Mouse (Mus musculus): ENCODE results near the gene Fyttd1.

The Fyttd1 gene

DNA sequence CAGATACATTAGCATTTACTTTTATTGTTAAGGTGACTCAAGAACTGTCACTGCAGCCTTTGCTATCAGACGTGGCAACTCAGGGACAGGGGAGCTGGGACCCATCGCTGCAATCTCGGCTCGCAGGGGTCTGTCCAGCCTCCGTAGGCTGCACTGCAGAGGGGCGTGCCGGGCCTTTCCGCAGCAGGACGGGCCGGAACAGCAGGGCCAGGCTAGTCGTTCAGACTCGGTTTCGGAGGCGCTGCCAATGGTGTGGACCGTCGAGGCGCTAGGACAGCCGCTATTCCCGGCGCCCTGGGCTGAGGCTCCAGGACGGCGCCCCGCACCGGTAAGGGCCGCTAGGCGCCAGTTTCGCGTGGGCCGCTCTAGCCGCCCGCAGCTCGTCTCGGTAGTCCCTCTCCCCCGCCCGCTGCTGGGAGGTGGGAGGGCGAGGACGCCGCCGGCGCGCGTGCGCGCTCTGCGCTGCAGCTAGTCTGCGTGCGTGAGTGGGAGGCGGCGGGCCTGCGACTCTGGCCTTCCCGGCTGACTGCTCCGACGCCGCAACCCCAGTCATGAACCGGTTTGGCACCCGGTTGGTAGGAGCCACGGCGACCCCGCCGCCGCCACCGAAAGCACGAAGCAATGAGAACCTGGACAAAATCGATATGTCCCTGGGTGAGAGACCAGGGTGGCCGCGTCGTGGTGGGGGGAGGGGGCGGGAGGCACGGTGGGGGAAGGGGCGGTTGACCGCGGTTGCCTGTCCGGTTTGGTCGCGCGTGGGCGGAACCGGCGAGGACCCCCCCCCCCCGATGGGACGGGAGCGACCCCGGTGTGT lies at the start of gene Fyttd1, which contains the start of gene Rubcn:
Fyttd1 (plus strand) TSS at position 158 of the 814 bp plus-strand sequence.
Rubcn (minus strand) TSS at position 424 of the 814 bp plus-strand sequence.
- DNase-seq (ENCODE audit: low spot score) = peak; percentile 96

DNA sequence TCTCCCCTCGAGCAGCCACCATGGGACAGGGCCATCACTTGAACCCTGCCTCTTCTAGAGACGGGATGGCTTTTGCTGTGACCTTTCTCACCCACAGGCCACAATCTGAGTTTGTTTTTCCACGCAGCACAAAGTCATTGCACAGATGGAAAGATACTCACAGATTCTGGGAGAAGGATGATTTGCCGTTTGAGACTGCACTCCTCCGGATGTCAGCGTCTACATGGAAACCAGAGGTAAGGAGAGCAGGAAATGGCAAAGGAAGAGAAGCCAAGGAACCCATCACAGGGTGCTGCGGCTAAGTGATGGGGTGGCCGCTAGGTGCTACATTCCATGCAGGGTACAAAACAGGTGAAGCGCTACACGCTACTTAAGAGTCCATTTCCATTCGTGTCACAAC lies 48.2 kb upstream of the Fyttd1 start:
- no peak for DNase-seq (ENCODE audit: low spot score)

DNA sequence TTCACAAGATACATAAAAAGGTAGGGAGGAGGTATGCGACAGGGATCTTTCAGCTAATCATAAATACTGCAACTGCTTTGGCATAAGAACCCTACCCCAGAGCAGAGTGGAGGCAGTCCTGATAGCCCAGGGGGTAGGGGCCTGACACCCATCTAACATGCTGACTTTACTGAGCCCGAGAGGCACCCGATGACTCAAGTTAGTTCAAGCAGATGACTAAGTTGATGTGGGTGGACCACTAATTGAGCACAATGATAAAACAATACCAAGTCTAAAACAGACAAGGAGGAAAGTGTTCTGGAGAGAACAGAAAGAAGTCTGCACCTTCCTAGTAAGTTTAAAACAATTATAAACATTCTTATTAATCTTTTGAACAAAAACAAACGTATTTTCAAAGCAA lies 45.8 kb upstream of the Fyttd1 start:
- no peak for DNase-seq (ENCODE audit: low spot score)

DNA sequence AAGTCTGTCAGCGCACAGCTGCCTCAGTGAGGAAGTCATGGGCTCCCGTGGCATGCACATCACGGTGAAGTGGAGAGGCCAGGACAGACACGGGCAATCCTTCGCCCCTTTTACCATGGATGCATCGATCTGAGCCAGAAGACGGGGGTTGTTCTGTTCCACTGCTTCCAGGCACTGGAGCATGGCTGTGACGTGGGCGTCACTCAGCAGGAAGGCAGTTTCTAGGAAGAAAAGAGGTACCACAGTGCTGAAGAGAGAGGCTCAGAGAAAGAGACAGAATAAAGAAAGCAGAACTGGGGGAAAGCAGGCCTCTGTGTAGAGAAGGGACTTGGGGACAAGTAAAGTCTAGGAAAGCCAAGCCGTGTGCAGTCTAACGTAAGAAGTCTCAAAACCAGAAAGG lies 30.2 kb upstream of the Fyttd1 start:
- no peak for DNase-seq (ENCODE audit: low spot score)

DNA sequence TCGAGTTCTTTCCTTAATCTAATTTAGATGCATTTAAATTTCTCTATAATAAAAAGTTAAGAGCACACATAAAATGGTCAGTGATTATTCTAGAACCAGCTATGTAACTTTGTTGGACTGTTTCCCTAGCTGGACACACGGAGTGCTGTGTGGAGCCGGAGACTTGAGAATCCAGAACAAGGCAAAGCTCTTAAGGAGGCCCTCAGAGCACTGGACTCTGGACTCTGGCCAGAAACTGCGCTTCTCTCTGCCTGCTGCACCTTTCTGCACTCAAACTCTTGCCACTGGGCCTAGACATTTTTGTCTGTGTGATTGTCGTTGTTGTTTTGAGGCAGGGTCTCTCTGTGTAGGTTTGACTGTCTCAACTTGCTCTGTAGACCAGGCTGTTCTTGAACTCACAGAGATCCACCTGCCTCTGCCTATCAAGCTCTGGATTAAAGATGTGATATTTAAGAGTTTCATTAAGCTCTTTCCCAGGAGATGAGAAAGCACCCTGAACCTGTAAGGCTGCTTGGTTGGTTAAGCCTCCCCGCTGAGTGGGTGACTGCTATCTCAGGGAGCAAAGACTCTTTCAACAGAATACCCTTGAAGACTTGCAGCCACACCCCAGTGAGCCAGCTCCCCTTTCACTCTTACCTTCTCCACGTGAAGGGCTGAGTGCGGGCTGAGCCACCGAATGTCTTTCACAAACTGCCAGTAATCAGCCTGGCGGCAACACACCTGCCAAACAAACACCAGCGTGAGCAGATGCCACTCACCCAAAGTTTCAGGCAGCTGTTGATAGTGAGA lies 28.1 kb upstream of the Fyttd1 start:
- no peak for DNase-seq (ENCODE audit: low spot score)

DNA sequence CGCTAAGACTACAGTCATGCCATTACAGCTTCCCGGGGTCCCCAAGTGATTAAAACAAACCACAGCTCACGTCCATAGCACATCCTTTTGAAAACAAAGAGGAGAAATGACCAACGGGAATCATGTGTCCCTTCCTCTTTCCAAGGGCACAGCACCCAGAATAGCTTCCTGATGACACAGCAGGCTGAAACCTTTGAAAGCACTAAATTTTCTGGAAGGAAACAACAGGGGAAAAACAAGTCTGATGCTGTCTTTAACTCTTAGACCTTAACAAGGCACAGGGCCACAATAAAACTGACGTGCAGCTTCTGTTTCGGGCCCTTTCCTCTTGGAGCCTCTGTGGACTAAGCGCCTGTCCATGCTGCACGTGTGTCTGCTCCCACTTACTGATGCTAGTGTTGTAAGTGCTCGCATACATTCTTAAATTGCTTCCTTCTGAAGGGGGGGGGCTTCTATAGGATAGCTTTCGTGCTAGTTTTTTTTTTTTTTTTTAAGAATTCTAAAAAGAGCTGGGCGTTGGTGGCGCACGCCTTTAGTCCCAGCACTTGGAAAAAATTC lies 23.7 kb upstream of the Fyttd1 start:
- DNase-seq (ENCODE audit: low spot score) = peak; percentile 23

DNA sequence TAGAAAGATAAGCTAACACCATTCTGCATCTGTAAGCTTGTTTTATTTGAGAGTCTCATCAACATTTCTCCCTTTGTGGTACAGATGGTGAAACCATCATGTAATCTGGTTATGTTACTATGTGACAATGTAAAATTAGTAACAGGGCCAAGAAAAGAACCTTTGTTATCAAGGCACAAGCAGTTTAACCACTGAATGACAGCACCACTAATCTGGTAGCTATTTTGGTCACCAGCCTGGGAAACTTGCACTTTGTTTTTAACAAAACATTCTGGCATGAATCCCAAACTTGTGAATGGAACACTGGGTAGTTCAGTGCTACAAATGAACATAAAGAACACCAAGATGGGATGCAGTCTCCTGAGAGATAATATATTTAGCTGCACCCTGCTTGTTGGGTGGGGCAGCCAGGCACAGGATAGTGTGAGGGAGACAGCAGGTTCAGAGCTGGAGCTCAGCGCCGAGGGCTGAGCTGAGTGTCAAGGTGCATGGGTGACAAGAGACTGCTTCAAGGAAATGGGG lies 23.2 kb upstream of the Fyttd1 start:
- peak; percentile 71 for DNase-seq (ENCODE audit: low spot score)

DNA sequence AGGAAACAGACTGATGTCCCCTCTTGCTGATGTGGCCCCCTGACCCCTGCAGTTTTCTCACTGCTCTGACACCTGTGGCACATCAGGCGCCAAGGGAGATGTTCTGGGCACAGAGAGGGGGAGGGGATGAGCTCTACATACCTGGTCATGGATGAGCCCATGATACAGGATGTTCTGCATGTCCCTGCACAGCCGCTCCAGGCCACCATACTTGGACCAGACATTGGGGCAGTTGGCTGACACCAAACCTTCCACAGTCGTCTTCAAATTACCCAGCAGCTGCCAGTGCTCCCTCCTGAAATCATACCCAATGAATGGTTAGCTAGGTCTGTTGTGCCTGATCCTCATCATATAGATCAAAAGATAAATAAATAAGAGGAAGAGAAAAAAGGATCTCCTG lies 20.5 kb upstream of the Fyttd1 start:
- no peak for DNase-seq (ENCODE audit: low spot score)

DNA sequence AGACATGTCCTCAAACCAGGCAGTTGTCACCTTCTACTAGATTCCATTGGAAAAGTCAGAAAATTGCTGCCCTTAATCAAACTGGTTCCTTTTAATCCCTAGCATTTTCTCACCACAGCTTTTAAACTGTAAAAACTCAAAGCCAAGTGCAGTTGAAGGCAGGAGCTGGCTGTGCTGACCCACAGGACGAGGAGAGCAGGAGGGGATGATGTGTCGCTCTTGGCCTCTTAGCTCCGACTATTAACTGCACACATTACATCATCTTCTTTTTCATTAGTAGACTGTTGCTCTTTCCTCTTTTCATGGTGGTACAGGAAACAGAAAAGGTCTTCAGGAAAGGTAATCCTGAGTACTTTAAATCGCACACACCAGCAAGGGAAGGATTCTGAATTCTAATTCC lies 18.9 kb upstream of the Fyttd1 start:
- peak; percentile 43 for DNase-seq (ENCODE audit: low spot score)

DNA sequence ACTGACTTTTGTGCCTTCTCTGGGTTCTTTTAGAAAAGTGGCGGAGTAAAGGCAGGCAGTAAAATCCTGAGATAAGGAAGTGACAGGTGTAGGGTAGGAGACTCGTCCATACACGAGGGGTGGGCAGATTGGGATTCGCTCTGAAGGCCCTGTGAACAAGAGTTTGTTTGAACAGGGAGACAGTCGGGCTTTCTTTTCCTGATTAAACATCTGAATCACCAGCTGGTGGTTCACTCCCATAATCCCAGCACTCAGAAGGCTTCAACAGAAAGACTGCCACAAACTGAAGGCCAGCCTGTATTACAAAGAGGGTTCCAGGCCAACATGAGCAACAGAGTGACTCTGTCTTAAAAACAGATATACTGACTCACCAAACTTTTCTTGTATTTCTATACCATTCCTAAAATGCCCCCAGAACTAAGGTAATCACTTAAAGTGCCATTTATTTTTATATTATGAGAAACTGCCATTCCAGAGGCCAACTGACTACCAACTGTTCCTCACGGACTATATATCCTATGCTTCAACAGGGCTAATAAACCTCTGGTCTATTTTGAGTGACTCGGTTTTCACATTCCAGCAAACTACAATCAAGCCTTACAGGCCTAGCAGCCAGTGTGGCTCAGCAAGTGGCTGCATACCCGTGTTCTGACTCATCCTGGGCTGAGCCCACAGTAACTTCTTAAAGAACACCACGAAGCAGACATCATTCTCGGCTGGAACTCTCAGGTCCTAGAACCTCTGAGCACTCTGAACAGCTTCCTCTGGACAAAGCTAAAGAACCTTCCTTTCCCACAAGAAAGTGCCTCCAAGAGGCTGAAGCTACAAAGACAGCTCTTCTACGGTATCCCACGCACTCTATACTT lies 18.3 kb upstream of the Fyttd1 start:
- peak; percentile 78 for DNase-seq (ENCODE audit: low spot score)

DNA sequence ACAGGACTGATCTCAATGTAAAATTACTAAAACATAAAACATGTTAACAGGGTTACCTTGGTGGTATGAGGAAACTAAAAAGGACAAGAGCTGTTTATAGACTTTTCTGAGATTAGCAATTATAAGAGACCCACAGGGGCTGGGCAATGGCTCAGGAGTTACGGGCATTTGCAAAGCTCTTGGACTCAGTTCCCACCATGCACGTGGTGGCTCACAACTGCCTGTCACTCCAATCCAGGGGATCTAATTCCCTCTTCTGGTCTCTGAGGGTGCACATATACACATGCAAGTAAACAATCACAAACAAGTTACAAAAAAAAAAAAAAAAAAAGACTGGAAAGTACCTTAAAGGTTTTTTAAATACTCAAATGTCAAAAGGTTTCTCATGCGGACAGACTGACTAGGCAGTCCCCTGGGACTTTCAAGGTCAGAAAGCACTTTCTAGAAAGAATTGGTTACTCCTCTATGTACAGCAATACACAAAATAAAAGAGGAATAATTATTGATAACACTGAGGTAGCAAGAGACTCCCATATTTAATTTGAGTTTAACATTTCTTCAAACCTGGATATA lies 15.4 kb upstream of the Fyttd1 start:
- DNase-seq (ENCODE audit: low spot score) = no peak

DNA sequence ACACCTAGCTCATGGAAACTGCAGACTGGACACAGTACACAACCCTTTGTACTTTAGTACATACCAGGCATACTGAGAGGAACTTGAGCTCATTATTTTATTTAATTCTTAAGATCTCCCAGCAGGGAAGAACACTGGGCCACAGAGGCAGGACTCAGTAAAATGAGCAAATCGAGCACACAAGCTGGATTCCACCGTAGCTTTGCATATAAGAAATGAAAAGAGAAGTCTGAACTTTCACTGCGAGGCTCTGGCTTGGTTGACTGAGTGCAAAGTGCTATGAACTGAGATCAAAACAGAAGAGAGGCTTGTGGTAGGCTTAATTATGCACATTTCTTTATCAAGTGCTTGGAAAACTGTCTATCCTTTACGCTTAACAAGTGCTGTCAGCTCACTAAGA lies 11.9 kb upstream of the Fyttd1 start:
- no peak for DNase-seq (ENCODE audit: low spot score)

DNA sequence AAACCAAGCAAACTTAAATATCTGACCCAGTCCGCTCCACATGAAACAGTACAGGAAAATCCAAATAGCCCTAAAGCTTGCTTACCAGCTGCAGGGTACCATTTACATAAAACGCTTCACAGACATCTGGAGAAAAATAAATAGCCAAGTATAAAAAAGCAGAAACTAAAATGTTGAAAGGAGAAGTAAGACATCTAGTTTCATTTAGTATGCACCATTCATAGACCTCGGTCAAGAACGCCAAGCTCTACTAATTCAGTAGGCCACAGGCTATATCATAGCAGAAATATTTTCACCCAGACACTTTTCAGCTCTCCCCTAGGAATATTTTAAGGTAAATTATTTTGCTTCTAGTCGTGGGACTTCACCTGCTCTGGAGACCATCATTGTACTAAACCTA lies 10.6 kb upstream of the Fyttd1 start:
- DNase-seq (ENCODE audit: low spot score) = no peak

DNA sequence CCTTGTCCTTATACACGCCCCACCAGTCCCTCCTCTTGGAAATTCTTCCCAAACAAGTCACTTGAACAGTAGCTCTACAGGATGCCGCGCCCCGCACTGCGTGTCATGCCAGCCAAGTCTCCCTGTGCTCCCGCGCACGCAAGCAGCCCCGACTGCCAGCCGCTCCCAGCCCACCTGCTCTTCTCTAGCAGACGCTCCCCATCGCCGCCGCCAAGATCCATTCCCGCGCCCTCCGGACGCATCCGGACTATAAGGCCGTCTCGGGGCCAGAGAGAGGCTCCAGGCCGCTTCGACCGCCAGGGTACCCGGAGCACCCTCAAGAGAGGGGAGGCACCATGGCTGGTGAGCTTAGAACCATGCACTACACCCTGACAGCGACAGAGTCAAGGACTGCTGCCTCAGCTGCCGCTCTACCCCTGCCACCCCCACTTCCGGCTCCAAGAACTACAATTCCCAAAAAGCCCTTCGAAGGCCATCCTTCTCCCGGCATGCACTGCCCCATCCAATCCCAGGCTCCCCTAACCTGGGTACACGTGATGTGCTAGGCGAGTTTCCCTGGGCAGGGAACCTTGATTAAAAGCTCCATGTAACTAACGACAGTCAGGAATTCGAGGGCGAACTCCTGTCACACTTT lies 9.3 kb upstream of the Fyttd1 start:
- peak; percentile 93 for DNase-seq (ENCODE audit: low spot score)

DNA sequence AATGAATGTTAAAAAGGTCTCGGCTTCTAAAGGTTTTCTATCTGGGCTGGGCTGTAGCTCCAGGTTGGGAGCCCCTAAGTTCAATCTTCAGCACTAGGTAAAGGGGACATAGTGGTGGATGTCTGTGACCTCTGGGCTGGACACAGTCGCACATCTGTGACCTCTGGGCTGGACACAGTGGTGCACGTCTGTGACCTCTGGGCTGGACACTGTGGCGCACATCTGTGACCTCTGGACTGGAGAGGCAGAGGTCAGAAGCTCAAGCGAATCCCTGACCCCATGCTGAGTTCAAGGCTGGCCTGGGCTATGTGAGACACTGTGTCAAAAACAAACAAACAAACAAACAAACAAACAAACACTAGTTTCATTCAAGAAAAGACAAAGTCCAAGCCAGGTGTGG lies 7.1 kb upstream of the Fyttd1 start:
- DNase-seq (ENCODE audit: low spot score) = no peak

DNA sequence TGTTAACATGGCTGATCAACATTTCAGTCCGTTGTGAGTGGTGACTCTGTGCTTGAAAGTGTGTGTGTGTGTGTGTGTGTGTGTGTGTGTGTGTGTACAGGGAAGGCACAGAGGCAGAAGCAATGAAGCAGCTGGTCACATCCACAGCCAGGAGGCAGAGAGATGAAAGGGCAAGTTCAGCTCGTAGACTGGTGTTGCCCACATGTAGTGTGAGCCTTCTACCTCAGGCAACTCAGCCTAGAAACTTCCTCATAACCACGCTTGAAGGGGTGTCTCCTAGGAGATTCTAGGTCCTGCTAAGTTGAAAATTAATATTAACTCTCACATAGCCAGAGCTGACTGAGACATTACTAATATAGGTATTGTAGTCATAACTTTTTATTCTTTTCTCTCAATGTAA lies 3.9 kb upstream of the Fyttd1 start:
- DNase-seq (ENCODE audit: low spot score) = no peak

DNA sequence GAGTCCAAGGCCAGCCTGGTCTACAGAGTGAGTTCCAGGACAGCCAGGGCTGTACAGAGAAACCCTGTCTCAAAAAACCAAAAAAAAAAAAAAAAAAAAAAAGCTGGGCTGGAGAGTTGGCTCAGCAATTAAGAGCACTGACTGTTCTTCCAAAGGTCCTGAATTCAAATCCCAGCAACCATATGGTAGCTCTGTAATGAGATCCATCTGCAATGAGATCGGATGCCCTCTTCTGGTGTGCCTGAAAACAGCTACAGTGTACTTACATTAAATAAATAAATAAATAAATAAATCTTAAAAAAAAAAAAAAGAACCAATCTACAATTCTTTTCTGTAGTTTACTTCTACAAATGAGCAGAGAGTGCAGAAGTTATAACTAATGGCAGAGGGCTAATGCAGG lies 2.0 kb upstream of the Fyttd1 start:
- DNase-seq (ENCODE audit: low spot score) = peak; percentile 38

DNA sequence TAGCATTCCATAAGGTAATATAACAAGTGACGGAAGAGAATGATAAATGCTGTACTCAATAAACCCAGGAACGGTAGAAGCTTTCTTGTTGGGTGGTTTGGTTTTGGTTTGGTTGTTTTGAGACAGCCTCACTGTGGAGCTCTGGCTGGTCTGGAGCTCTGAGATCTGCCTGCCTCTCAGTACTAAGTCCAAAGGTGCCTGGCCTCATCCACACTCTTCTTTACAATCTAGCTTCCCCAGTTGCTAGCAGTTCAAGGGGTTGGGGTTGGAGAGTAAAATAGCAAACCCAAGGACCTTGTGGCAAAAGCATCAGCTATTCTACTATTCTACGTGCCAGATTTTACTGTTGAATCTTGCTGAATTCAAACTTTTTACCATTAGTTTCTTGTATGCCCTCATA lies 1.5 kb upstream of the Fyttd1 start:
- DNase-seq (ENCODE audit: low spot score) = no peak

DNA sequence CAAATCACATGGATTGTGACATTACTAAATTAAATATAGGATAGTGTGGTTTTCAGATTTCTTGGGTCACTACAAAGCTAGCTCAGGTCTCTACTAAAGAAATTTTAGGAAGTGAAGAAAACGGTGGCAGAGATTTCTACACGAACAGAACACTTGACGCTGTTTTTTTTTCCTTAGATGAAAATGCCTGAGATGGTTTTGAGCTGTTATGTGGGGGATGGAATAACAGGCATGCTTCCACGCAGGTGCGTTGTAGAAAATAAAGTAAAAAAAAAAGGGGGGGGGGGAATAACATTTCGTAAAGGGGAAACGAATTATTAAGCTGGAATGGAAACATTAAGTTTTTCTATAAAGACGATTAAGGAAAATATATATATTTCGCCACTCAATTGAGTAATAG lies 469 bp upstream of the Fyttd1 start:
- DNase-seq (ENCODE audit: low spot score) = no peak

DNA sequence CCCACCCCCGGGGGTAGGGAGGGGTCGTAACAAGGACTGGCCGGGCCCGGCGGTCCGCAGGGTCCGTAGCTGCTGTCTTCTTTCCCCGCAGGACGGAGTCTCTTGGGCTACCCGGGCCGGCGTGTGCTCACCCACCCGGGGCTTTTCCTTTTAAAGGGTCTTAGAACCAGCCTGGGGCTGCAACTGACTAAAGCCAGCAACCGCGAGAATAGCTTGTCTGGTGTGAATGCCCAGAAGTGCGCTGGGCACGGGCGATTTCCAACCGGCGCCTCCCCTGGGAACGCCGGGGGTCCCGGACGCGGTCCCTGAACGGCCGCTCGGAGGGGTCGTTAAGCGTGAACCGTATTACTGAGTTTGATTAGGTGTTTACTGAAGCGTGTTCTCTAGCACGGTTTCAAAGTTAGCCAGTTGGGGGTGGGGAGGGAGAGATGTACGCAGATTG lies 878 bp downstream of the Fyttd1 start:
- peak; percentile 47 for DNase-seq (ENCODE audit: low spot score)
